Mouse (Mus musculus) MEL (cell line): ENCODE data around the gene Fto.

Source experiments
- BHLHE40 ChIP-seq: IDR thresholded peaks from 2 replicates; pipeline ENCODE4 v1.6.1; 2012; ENCODE audit warnings: low read depth, mild to moderate bottlenecking, inconsistent platforms, low read length, improper control_type of control experiment, borderline replicate concordance
- CHD1 ChIP-seq: IDR thresholded peaks from 2 replicates; pipeline ENCODE4 v1.6.1; 2012; ENCODE audit warnings: low read depth, mild to moderate bottlenecking, inconsistent platforms, low read length, improper control_type of control experiment
- ETS1 ChIP-seq: IDR thresholded peaks from 2 replicates; pipeline ENCODE4 v1.6.1; 2012; ENCODE audit warnings: low read depth, mild to moderate bottlenecking, inconsistent platforms, low read length, improper control_type of control experiment, moderate library complexity
- MAX ChIP-seq: IDR thresholded peaks from 2 replicates; pipeline ENCODE4 v1.6.1; 2011; ENCODE audit warnings: low read length, improper control_type of control experiment
- POLR2A ChIP-seq, 2 experiments: IDR thresholded peaks; 2 replicates each; pipeline ENCODE4 v1.6.1; 2011 to 2012; ENCODE audit warnings: low read length in 2 of 2, mild to moderate bottlenecking in 2 of 2, control low read depth in 1 of 2, improper control_type of control experiment in 1 of 2, low read depth in 1 of 2, moderate library complexity in 1 of 2; ENCODE audit not compliant: control insufficient read depth in 1 of 2, insufficient read depth in 1 of 2, poor library complexity in 1 of 2
- POLR2AphosphoS5 ChIP-seq: IDR thresholded peaks from 2 replicates; pipeline ENCODE4 v1.6.1; 2012; ENCODE audit warnings: low read depth, borderline replicate concordance, mild to moderate bottlenecking, inconsistent platforms, low read length, moderate library complexity, mixed read lengths
- ZNF384 ChIP-seq: IDR thresholded peaks from 2 replicates; pipeline ENCODE4 v1.6.1; 2012; ENCODE audit warnings: low read depth, mild to moderate bottlenecking, inconsistent platforms, low read length, improper control_type of control experiment

DNA sequence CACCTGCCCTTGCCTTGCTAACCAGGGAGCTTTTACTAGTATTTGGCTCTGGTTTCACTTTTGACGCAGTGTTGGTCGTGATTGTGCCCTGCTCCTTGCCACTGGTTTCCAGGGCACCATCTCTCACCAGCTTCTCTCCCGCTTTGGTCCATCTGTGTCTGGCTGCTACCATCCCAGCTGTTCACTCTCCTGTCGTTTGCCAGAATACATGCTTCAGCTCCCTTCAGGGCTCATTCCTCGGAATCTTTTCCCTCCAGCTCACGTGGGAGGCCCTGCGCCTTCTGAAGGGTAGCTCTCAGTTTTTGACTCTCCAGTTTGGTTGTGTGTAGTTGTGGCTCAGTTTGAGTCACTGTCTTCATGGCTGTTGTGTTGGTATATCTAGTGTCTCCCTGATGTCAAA is 37.3 kb downstream of the Fto start:
- TF ChIP-seq MAX (no peak), POLR2AphosphoS5 (no peak), BHLHE40 (no peak), POLR2A (IDR thresholded peaks at IDR 0.05; ENCODE audit: control insufficient read depth in 1 of 2, insufficient read depth in 1 of 2, low read depth in 1 of 2, low read length in 2 of 2, poor library complexity in 1 of 2) (no peak), ZNF384 (no peak), CHD1 (no peak), ETS1 (no peak)
